Mouse (Mus musculus) hindbrain, embryonic 13.5 days (tissue): ENCODE data around the gene Nmt1. TPM values are rescaled to one million over a fixed set of nuclear protein-coding genes. Genes with fewer than 3 reads are reported as not detected.
A peak's percentile ranks its signal among the peaks of the same experiment; 100 is the strongest.

Experiments used
- ATAC-seq: fragments of 200-750 bp; cut with Nextera tagmentation; 2 replicates; pipeline ENCODE4 v1.8.0; 2017; ENCODE audit warnings: moderate TSS enrichment; ENCODE audit not compliant: low FRiP score
- H3K27ac ChIP-seq: fragments of 300-500 bp; sonication (generic); 2 replicates; pipeline ENCODE4 v1.5.1; 2015; ENCODE audit warnings: inconsistent platforms, mild to moderate bottlenecking, moderate library complexity
- H3K27me3 ChIP-seq: fragments of 300-500 bp; sonication (generic); 2 replicates; pipeline ENCODE4 v1.6.1; 2015; ENCODE audit warnings: mild to moderate bottlenecking, inconsistent platforms
- H3K36me3 ChIP-seq: fragments of 300-500 bp; sonication (generic); 2 replicates; pipeline ENCODE4 v1.6.1; 2015; ENCODE audit warnings: mild to moderate bottlenecking, inconsistent platforms
- H3K4me1 ChIP-seq: fragments of 300-500 bp; sonication (generic); replicated peaks from 2 replicates; pipeline ENCODE4 v1.6.1; 2015; ENCODE audit warnings: inconsistent platforms
- H3K4me2 ChIP-seq: fragments of 300-500 bp; sonication (generic); 2 replicates; pipeline ENCODE4 v1.6.1; 2015; ENCODE audit warnings: inconsistent platforms, mild to moderate bottlenecking, moderate library complexity
- H3K4me3 ChIP-seq: fragments of 300-500 bp; sonication (generic); 2 replicates; pipeline ENCODE4 v1.5.1; 2015; ENCODE audit warnings: mild to moderate bottlenecking, inconsistent platforms
- H3K9ac ChIP-seq: fragments of 300-500 bp; sonication (generic); 2 replicates; pipeline ENCODE4 v1.6.1; 2015; ENCODE audit warnings: mild to moderate bottlenecking, inconsistent platforms
- H3K9me3 ChIP-seq: fragments of 300-500 bp; sonication (generic); 2 replicates; pipeline ENCODE4 v1.6.1; 2016; ENCODE audit warnings: inconsistent platforms
- WGBS: fragments of 180-500 bp; shearing (Covaris S2); methylation state at CpG from one replicate; pipeline ENCODE4 v1.1.7; 2015; 5-methylcytosine and 5-hydroxymethylcytosine counted together
- polyA plus RNA-seq: library from polyadenylated mRNA; unstranded; fragments of >200 nt; fragmentation: Nextera tagmentation; extraction: Ambion mirVana; gene quantifications from 2 replicates; pipeline ENCODE4 v1.2.1, GENCODE M21; 2015

The Nmt1 gene
- polyA plus RNA-seq, 1 experiment from 2014 or later = 37.8 TPM

DNA sequence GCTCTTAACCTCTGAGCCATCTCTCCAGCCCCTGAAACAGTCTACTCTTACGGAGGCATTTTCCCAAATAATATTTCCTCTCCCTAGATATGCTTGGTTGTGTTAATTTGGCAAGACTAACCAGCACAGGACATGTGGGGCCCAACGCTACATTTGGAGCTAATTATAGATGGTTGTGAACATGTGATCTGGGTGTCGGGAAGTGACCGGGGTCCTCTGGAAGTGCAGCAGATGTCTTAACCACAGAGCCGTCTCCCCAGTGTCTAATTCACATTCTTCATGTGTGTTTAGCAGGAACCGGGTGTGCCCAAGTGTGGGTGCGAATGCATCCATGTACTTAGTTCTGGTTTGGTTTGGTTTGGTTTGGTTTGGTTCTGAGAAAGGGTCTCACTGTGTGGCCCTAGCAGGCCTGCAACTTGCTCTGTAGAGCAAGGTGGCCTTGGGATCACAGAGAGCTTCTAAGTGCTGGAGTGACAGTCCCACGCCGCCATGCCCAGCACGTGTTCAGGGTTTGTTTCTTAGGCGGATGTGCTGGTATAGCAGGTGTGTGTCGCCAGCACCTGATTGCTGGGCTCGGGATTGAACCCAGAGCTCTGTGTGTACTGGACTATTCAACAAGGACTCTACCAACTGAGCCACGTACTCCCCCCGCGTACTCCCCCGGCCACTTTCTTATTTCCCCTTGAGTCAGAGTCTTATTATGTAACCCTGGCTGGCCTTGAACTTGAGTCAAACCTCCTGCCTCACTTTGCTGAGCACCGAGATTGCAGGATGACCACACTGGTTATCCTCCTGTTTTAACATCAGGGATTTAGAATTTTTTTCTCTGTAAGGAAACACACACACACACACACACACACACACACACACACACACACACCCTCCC lies 25.4 kb downstream of the Nmt1 start:
- H3K9ac ChIP-seq = no peak overlapping the region
- ATAC-seq = no peak
- peaks cover 76% of the 10 kb centered on the region for H3K36me3 ChIP-seq
- no peaks in the 10 kb centered on the region for H3K4me1 ChIP-seq
- WGBS = 92% methylated on average over 18 of the region's 18 CpGs
- no peak overlapping the region for H3K4me3 ChIP-seq
- H3K27me3 ChIP-seq = no peaks in the 10 kb centered on the region
- no peak overlapping the region for H3K27ac ChIP-seq
- no peaks in the 10 kb centered on the region for H3K9me3 ChIP-seq
- H3K4me2 ChIP-seq = no peak overlapping the region

DNA sequence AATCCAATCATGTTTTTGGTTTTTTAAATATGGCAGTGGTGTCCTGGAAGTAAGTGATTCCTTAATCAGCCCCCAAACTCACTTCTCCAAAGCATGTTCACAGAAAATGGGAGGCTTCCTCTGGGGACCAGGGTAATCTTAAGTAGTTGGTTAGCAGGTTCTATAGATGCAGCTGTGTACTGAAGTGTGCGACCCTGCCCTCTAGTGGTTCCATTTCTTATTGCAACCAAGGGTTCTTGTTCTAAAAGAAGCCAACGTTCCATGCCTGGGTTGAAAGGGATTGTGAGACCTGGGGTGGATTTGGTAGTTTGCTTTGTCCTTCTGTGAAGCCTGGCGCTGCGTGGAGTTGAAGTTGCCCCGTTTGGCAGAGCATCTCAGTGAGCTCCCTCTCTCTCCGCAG lies 26.8 kb downstream of the Nmt1 start:
- no peaks in the 10 kb centered on the region for H3K4me1 ChIP-seq
- WGBS = 42% methylated on average over 6 of the region's 6 CpGs
- H3K4me3 ChIP-seq = no peak overlapping the region
- H3K27me3 ChIP-seq = no peaks in the 10 kb centered on the region
- H3K9me3 ChIP-seq = no peaks in the 10 kb centered on the region
- H3K4me2 ChIP-seq = no peak overlapping the region
- no peak overlapping the region for H3K27ac ChIP-seq
- no peak for ATAC-seq
- no peak overlapping the region for H3K9ac ChIP-seq
- H3K36me3 ChIP-seq = peaks cover 85% of the 10 kb centered on the region

DNA sequence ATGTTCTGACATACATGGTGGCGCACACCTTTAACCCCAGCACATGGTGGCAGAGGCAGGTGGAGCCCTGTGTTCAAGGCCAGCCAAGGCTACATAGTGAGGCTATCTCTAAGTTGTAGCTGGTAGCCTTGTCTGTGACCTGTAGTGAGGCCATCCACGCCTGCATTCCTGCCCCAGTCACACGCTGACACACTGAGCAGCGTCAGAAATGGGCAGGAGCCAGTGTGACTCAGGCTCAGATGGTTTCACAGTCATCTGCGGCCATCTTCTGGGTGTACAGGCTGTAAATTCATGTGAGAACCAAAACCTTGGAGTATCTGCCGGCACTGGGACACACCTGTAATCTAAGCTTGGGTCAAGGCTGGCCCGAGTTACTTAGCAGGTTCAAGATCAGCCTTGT lies 28.6 kb downstream of the Nmt1 start:
- no peak for ATAC-seq

DNA sequence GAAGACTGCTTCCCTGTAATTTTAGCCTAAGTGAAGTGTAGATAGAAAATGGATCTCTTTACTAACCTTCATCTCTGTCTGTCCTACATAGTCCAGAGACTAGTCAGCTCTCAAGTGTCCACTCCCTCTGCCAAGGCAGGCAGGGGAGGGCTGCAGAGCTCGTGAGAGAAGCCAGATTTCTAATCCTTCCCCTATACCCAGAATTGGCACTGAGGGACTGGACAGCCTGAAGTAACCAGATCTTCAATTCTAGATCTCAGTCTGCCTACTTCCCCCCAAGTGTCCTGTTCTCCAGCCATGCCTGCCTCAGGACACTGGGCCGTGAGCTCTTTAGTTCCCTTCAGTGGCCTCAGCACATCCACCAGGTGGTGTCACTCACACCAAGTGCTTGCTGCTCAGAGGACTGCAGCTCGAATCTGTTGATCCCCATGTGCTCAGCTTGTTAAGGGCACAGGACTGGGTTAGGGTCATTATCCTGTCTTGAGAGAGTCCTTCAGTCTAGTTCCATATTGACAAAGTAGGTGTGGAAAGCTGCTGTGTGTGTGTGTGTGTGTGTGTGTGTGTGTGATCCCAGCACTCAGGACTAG lies 30.6 kb downstream of the Nmt1 start:
- 83% methylated on average over 3 of the region's 3 CpGs for WGBS
- Histone ChIP-seq H3K36me3 (peaks cover 84% of the 10 kb centered on the region), H3K4me2 (no peak overlapping the region), H3K9ac (no peak overlapping the region), H3K27ac (no peak overlapping the region), H3K27me3 (no peaks in the 10 kb centered on the region), H3K9me3 (no peaks in the 10 kb centered on the region), H3K4me1 (no peaks in the 10 kb centered on the region), H3K4me3 (no peak overlapping the region)
- no peak for ATAC-seq

More for the DNA sequence above, 28.6 kb downstream of the Nmt1 start:
- Histone ChIP-seq H3K4me2 (no peak overlapping the region), H3K4me1 (no peaks in the 10 kb centered on the region), H3K27ac (no peak overlapping the region), H3K9ac (no peak overlapping the region), H3K4me3 (no peak overlapping the region), H3K27me3 (no peaks in the 10 kb centered on the region), H3K36me3 (peaks cover 86% of the 10 kb centered on the region), H3K9me3 (no peaks in the 10 kb centered on the region)
- 96% methylated on average over 7 of the region's 7 CpGs for WGBS

DNA sequence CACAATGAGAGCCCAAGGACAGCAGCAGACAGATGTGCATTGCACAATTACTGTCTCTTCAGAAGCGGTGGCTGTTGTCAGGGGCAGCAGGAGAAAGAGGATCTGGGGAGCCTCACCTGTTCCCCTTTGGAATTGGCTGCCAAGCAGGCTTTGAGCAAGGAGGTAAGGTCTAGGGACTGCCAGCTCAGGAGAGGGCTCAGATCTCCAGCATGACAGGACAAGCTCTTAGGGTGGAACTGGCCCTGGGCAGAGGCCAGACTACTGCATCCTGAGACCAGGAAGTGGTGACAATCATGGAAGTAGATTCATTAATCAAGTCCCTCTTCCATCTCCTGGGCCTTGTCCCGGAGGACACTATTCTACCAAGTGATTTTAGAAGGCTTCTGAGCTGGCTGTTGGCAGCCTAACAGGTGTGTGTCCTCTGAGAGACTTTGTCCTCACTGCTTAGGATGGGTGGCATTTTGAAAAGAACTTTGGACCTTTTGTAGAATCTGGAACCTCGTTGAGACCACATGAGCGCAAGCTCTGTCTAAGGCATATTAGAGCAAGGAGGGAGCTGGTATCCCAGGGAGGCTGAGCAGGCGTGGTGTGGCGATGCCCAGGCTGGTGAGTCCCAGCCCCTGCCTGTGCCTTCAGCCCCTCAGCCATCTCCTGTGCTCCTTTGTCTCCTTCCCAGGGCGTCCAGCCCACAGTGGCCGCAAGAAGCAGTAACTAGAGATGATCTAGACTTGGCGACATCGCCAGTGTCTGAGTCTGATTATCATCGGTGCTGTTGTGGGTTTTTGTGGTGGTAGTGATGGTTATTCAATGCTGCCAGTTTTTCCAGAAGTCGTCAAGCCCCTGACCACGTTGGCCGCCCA lies 38.4 kb downstream of the Nmt1 start:
- H3K9ac ChIP-seq = no peak overlapping the region
- no peak for ATAC-seq
- peaks cover 90% of the 10 kb centered on the region for H3K36me3 ChIP-seq
- no peaks in the 10 kb centered on the region for H3K4me1 ChIP-seq
- WGBS = 95% methylated on average over 14 of the region's 14 CpGs
- no peaks in the 10 kb centered on the region for H3K9me3 ChIP-seq
- no peak overlapping the region for H3K4me3 ChIP-seq
- no peaks in the 10 kb centered on the region for H3K27me3 ChIP-seq
- no peak overlapping the region for H3K27ac ChIP-seq
- H3K4me2 ChIP-seq = no peak overlapping the region

DNA sequence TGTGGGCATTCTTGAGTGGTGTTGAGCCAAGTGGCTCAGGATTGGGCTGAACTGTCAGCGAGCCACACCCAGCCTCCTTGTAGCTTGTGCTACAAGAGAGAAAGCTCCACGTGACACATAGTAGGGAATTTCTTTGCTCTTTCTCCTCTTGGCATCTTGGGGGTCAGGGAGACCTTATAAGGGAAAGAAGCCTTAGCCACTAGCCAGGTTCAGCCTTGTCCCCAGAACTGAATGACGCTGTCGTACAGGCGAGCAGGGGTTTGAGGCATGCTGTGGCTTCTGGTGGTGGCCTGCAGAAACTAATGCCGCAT lies 39.0 kb downstream of the Nmt1 start:
- H3K36me3 ChIP-seq = peaks cover 84% of the 10 kb centered on the region
- no peak overlapping the region for H3K9ac ChIP-seq
- H3K9me3 ChIP-seq = no peaks in the 10 kb centered on the region
- H3K4me2 ChIP-seq = no peak overlapping the region
- no peak overlapping the region for H3K4me3 ChIP-seq
- no peak for ATAC-seq
- no peaks in the 10 kb centered on the region for H3K4me1 ChIP-seq
- no peak overlapping the region for H3K27ac ChIP-seq
- H3K27me3 ChIP-seq = no peaks in the 10 kb centered on the region
- 96% methylated on average over 6 of the region's 6 CpGs for WGBS

DNA sequence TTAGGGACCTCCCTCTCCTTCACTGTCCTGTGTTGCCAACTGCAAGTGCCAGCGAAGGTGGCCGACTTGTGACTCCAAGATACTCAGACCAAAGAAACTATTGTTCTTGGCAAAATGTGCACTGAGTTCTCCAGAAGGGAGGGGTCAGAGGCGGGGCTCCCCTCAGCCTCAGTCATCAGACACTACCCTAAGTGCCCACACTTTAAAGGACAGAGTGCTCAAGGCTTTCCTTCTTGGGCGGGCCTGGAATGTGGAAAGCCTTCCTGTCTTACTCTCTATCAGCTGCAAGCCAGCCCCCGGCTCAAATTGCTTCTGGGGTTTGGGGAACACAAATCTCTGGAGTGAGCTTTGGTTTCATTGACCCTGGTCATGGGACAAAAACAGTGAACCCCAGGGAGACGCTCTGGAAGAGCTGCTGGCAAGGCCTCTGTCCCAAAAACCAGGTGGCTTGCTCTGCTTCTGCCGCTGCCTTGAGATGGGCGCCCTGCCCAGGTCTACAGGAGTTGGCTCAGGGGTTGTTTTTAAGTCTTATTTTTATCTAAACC lies 39.5 kb downstream of the Nmt1 start:
- Histone ChIP-seq H3K9me3 (no peaks in the 10 kb centered on the region), H3K36me3 (peaks cover 80% of the 10 kb centered on the region), H3K4me3 (no peak overlapping the region), H3K27me3 (no peaks in the 10 kb centered on the region), H3K4me1 (no peaks in the 10 kb centered on the region), H3K27ac (no peak overlapping the region), H3K9ac (no peak overlapping the region), H3K4me2 (no peak overlapping the region)
- 83% methylated on average over 8 of the region's 8 CpGs for WGBS
- no peak for ATAC-seq

DNA sequence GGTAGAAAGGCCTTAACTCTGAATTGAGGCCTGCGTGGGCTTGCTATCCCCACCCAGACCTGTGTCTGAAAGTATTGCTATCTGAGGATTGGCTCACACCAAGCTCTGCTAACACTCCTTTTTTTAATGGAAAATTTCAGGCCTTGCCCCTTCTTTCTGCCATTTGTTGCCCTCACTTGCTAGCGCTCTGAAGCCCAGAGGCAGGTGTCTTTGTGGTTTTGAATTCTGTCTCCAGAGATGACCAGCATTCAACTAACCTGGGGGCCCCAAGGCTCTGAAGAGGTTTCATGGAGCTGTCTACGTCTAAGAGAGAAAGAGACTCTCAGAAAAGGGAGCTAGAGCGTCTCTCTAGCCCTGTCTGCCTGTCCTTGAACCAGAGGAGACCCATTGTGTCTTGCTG lies 40.3 kb downstream of the Nmt1 start:
- 96% methylated on average over 4 of the region's 4 CpGs for WGBS
- H3K27me3 ChIP-seq = no peaks in the 10 kb centered on the region
- H3K27ac ChIP-seq = peak overlapping the region; percentile 10; the same call in 1 of the 2 replicates
- no peak overlapping the region for H3K9ac ChIP-seq
- ATAC-seq = no peak
- H3K4me2 ChIP-seq = no peak overlapping the region
- no peak overlapping the region for H3K4me3 ChIP-seq
- no peaks in the 10 kb centered on the region for H3K9me3 ChIP-seq
- no peaks in the 10 kb centered on the region for H3K4me1 ChIP-seq
- H3K36me3 ChIP-seq = peaks cover 76% of the 10 kb centered on the region

DNA sequence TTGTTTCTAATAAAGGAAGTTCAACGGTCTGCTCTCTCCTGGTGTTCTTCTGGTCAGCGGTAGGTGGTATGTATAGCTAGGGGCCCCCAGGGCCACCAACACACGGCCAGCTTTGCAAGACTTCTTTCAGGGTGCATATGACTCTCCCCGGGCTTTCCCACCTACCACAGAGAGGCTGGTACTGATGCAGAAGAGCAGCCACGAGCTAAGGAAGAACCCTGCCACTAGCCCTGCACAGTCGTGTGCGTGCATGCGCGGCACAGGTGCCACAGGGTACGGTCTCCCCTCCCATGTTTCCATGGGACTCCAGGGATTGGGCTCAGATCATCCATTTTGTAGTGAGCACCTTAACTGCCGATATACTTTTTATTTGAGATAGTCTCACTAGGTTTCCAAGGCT lies 40.9 kb downstream of the Nmt1 start:
- H3K36me3 ChIP-seq = peaks cover 69% of the 10 kb centered on the region
- ATAC-seq = no peak

DNA sequence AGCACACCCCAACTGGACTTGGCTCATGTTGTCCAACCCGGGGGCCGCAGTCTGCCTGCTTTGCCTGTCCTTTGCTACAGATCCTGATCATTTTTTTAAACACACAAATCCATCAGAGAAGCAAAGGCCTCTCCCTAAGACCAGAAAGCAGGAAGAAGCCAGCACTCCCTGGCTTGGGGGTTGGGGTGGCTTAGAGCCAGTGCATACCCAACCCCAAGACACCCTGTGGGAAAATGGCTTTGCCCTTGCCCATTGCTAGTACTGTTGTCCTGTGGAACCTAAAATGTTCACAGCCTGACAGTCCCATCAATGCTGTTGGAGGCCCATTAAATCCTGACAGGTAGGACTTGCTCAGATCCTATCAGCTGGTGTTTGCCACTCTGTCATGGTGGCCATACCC lies 41.7 kb downstream of the Nmt1 start:
- Histone ChIP-seq H3K9me3 (no peaks in the 10 kb centered on the region), H3K27me3 (no peaks in the 10 kb centered on the region), H3K4me3 (no peak overlapping the region), H3K36me3 (peaks cover 61% of the 10 kb centered on the region), H3K9ac (no peak overlapping the region), H3K4me1 (peaks cover 7% of the 10 kb centered on the region; the same call in 1 of the 2 replicates), H3K4me2 (no peak overlapping the region), H3K27ac (no peak overlapping the region)
- 100% methylated on average over 2 of the region's 2 CpGs for WGBS
- no peak for ATAC-seq

More for the DNA sequence above, 40.9 kb downstream of the Nmt1 start:
- no peak overlapping the region for H3K27ac ChIP-seq
- H3K9me3 ChIP-seq = no peaks in the 10 kb centered on the region
- no peaks in the 10 kb centered on the region for H3K27me3 ChIP-seq
- no peak overlapping the region for H3K4me3 ChIP-seq
- 94% methylated on average over 11 of the region's 11 CpGs for WGBS
- H3K4me1 ChIP-seq = 0 out of 2 replicates have a peak, but pooled peaks cover under 1% of the 10 kb centered on the region
- H3K4me2 ChIP-seq = no peak overlapping the region
- H3K9ac ChIP-seq = no peak overlapping the region

DNA sequence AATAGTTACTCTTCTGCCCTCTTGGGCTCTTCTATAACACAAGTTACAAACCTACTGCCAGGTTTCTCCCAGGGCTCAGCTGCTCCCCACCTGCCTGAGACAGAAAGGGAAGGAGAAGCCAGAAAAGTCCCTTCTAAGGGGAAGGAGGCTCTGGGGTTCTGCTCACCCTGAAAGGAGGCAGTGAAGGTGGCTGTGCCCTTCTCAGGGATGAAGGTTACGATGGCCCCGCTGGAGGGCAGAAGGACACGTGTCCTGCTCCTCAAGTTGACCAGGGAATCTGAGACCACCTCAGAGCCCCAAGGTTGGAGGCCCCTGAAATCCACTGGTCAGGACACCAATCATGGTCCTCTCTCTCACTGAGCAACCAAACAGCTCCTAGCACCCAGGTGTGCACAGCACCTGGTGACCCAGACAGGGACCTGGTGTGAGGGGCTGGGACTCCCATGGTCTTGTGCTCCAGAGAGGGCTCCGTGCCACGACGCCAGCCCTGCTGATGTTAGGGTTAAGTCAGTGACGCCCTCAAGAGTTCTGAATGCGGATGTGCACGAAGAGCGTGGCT lies 42.4 kb downstream of the Nmt1 start:
- H3K9ac ChIP-seq = no peak overlapping the region
- WGBS = 95% methylated on average over 10 of the region's 10 CpGs
- H3K4me3 ChIP-seq = no peak overlapping the region
- H3K4me2 ChIP-seq = no peak overlapping the region
- H3K36me3 ChIP-seq = peaks cover 56% of the 10 kb centered on the region
- ATAC-seq = no peak
- peaks cover 7% of the 10 kb centered on the region; the same call in 1 of the 2 replicates for H3K4me1 ChIP-seq
- no peaks in the 10 kb centered on the region for H3K27me3 ChIP-seq
- H3K9me3 ChIP-seq = no peaks in the 10 kb centered on the region
- H3K27ac ChIP-seq = no peak overlapping the region

DNA sequence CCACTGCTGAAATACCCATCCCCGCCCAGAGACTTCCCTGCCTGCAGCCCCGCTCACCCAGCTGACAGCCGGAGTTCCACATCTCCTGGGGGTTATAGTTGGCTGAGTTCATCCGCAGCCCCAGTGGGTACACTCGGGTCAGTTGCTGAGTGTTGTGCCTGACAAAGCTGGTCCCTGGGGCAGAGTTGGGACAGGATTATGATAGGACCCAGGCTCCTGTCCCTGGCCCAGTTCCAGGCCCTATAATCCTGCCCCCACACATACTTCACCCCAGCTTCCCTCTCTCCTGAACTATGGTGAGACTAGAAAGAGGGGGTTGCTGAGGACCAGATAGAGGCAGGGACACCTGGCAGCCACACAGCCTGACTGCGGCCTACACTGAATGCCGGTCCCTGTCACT lies 45.7 kb downstream of the Nmt1 start:
- H3K36me3 ChIP-seq = peaks cover 23% of the 10 kb centered on the region
- no peak overlapping the region for H3K4me2 ChIP-seq
- H3K27me3 ChIP-seq = peaks cover 7% of the 10 kb centered on the region; the same call in 1 of the 2 replicates
- no peaks in the 10 kb centered on the region for H3K9me3 ChIP-seq
- H3K9ac ChIP-seq = no peak overlapping the region
- H3K4me3 ChIP-seq = no peak overlapping the region
- H3K27ac ChIP-seq = no peak overlapping the region
- no peak for ATAC-seq
- WGBS = 90% methylated on average over 7 of the region's 7 CpGs
- peaks cover 7% of the 10 kb centered on the region; the same call in 1 of the 2 replicates for H3K4me1 ChIP-seq
